Mouse (Mus musculus) G1E (cell line): ENCODE results near the gene Proz. TPM values are rescaled to one million over a fixed set of nuclear protein-coding genes. Genes with fewer than 3 reads are reported as not detected.

Source experiments
- ATAC-seq: 2 replicates; pipeline ENCODE4 v1.8.0; 2016; ENCODE audit warnings: mild to moderate bottlenecking; ENCODE audit not compliant: insufficient number of reproducible peaks, poor library complexity, low FRiP score, severe bottlenecking; ENCODE audit errors: extremely low read depth
- DNase-seq: peaks from one replicate; pipeline ENCODE4 v3.0.0; 2012; ENCODE audit warnings: low spot score
- H3K27me3 ChIP-seq: 2 replicates; pipeline ENCODE4 v1.6.1; 2012; ENCODE audit warnings: mild to moderate bottlenecking, low read length, inconsistent platforms; ENCODE audit not compliant: insufficient read depth
- H3K36me3 ChIP-seq: replicated peaks from 2 replicates; pipeline ENCODE3; 2012; ENCODE audit warnings: mild to moderate bottlenecking, inconsistent platforms
- H3K4me1 ChIP-seq: 2 replicates; pipeline ENCODE4 v1.6.1; 2012; ENCODE audit warnings: low read depth, low read length, inconsistent platforms, mixed read lengths; ENCODE audit not compliant: insufficient read depth
- H3K4me3 ChIP-seq: 2 replicates; pipeline ENCODE4 v1.5.1; 2012; ENCODE audit warnings: low read depth, mild to moderate bottlenecking, inconsistent platforms, low read length, moderate library complexity, mixed read lengths
- H3K9me3 ChIP-seq: replicated peaks from 2 replicates; pipeline ENCODE4 v1.6.1; 2012; ENCODE audit warnings: inconsistent platforms
- CTCF ChIP-seq: IDR thresholded peaks from 2 replicates; pipeline ENCODE4 v1.5.1; 2012; ENCODE audit warnings: low read depth, low read length, inconsistent platforms, mixed read lengths
- GATA1 ChIP-seq: IDR thresholded peaks from 2 replicates; pipeline ENCODE4 v1.6.1; 2012; ENCODE audit warnings: borderline replicate concordance, low read length, inconsistent platforms, mixed read lengths
- GATA2 ChIP-seq: IDR thresholded peaks from 2 replicates; pipeline ENCODE4 v1.6.1; 2012; ENCODE audit warnings: low read depth, low read length, inconsistent platforms, borderline replicate concordance
- POLR2AphosphoS5 ChIP-seq: IDR thresholded peaks from 2 replicates; pipeline ENCODE4 v1.6.1; 2012; ENCODE audit warnings: low read depth, low read length, inconsistent platforms; ENCODE audit not compliant: insufficient replicate concordance
- TAL1 ChIP-seq: conservative IDR thresholded peaks from 2 replicates; pipeline ENCODE4 v1.6.1; 2012; ENCODE audit warnings: low read depth, low read length, inconsistent platforms, mixed read lengths
- polyA plus RNA-seq: library from polyadenylated mRNA; stranded (reverse); fragments of >175 nt; gene quantifications from 2 replicates; pipeline ENCODE4 v1.2.3, GENCODE M21; 2012
- total RNA-seq, 2 experiments: library from RNA; stranded (forward) in 1 of 2; stranded (reverse) in 1 of 2; fragments of 200-1000 nt in 1 of 2; fragments of >200 nt in 1 of 2; fragmentation: Nextera tagmentation in 1 of 2; gene quantifications; 2 replicates each; pipeline ENCODE4 v1.2.3; 2014 to 2017

Gene Proz
- total and polyA plus RNA-seq, 3 experiments, result 0.05 TPM; not detected in 2

DNA sequence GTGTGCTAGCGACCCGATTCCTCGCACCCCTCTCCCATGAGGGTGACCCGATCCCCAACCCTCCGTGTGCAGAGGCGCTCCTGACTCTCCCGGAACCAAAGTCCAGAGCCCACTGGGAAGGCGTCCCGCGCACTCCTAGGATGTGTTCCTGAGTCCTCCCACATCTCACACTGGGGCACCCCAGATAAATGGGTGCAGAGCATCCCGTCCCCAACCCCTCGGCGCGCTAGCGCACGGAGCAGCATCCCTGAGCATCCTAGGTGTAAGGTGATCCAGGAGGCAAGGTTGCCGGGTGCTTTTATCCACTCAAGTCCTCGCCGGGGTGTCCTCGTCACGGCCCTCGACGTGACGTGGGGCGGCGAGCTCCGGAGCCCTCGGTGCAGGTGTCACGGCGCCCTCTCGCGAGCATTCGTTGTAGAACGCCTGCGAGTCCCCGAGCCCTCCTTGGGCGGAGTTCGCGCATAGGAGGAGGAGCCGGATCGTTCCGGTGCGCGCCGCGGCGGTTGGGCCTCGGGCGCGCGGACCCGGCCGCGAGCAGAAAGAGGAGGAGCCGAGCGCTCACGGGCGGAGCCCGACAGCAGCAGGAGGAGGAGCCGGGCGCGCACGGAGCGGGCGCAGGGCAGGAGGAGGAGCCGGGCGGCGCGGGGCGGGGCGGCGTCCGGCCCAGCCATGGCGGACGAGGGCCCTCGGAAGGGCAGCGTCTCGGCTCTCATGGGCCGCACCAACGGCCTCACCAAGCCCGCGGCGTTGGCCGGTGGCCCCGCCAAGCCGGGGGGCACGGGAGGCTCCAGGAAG, 44.6 kb downstream of the Proz start, which contains the start of the genes Pcid2 and Cul4a:
Gene Pcid2 (minus strand): TSS at position 373 of the 795 bp plus-strand sequence.
Gene Cul4a (plus strand): TSS at position 535 of the 795 bp plus-strand sequence.
- DNase-seq (peak; percentile 92), ATAC-seq (peak; percentile 78)
- Histone ChIP-seq H3K4me3 (peak within 1 kb of the TSS; percentile 100), H3K4me1 (peaks cover 57% of the 10 kb centered on the region), H3K36me3 (peaks cover 54% of the 10 kb centered on the region), H3K9me3 (no peaks in the 10 kb centered on the region), H3K27me3 (no peaks in the 10 kb centered on the region)
- TF ChIP-seq GATA2 (no peak), POLR2AphosphoS5 (peak; percentile 82), CTCF (no peak)

GRCm38 (mm10) chr8:13105908-13106551, 45.3 kb downstream of the Proz start:
- DNase-seq (no peak), ATAC-seq (no peak)
- peaks cover 59% of the 10 kb centered on the region for H3K4me1 ChIP-seq

GRCm38 (mm10) chr8:13107990-13108638, 47.4 kb downstream of the Proz start:
- peak; percentile 56 for TF ChIP-seq TAL1
- TF ChIP-seq GATA2, result no peak
- Histone ChIP-seq H3K4me3 (peak overlapping the region; percentile 64; the same call in 1 of the 2 replicates), H3K36me3 (peaks cover 57% of the 10 kb centered on the region), H3K9me3 (no peaks in the 10 kb centered on the region), H3K4me1 (peaks cover 76% of the 10 kb centered on the region), H3K27me3 (no peaks in the 10 kb centered on the region)
- DNase-seq, result peak; percentile 20
- ATAC-seq, result peak; percentile 5; the same call in 1 of the 2 replicates

More at GRCm38 (mm10) chr8:13105908-13106551, 45.3 kb downstream of the Proz start:
- TF ChIP-seq POLR2AphosphoS5 (no peak), CTCF (no peak), TAL1 (no peak), GATA1 (no peak), GATA2 (no peak)
- Histone ChIP-seq H3K4me3 (peak overlapping the region; percentile 100), H3K27me3 (no peaks in the 10 kb centered on the region), H3K36me3 (peaks cover 53% of the 10 kb centered on the region), H3K9me3 (no peaks in the 10 kb centered on the region)

GRCm38 (mm10) chr8:13108967-13109366, 48.3 kb downstream of the Proz start:
- H3K9me3 ChIP-seq, result no peaks in the 10 kb centered on the region
- DNase-seq, result no peak
- peaks cover 76% of the 10 kb centered on the region for H3K4me1 ChIP-seq
- no peak for ATAC-seq
- no peaks in the 10 kb centered on the region for H3K27me3 ChIP-seq
- peaks cover 58% of the 10 kb centered on the region for H3K36me3 ChIP-seq
- no peak for TF ChIP-seq GATA1
- peak; percentile 53 for TF ChIP-seq TAL1
- TF ChIP-seq GATA2, result no peak
- no peak for TF ChIP-seq POLR2AphosphoS5
- TF ChIP-seq CTCF, result no peak
- peak overlapping the region; percentile 64; the same call in 1 of the 2 replicates for H3K4me3 ChIP-seq

- no peaks in the 10 kb centered on the region for H3K9me3 ChIP-seq
- DNase-seq (no peak), ATAC-seq (no peak)
- no peak overlapping the region for H3K4me3 ChIP-seq
- H3K36me3 ChIP-seq, result peaks cover 62% of the 10 kb centered on the region
- TF ChIP-seq CTCF (no peak), GATA1 (no peak), POLR2AphosphoS5 (no peak), TAL1 (no peak), GATA2 (no peak)
- peaks cover 72% of the 10 kb centered on the region for H3K4me1 ChIP-seq
- H3K27me3 ChIP-seq, result no peaks in the 10 kb centered on the region
Observed at GRCm38 (mm10) chr8:13109416-13109960, 48.8 kb downstream of the Proz start.

GRCm38 (mm10) chr8:13111917-13112316, 51.2 kb downstream of the Proz start:
- DNase-seq, result no peak
- no peak overlapping the region; the same call in 1 of the 2 replicates for H3K4me3 ChIP-seq
- H3K9me3 ChIP-seq, result no peaks in the 10 kb centered on the region
- H3K36me3 ChIP-seq, result peaks cover 73% of the 10 kb centered on the region
- peaks cover 66% of the 10 kb centered on the region for H3K4me1 ChIP-seq
- no peaks in the 10 kb centered on the region for H3K27me3 ChIP-seq
- no peak for TF ChIP-seq CTCF
- no peak for TF ChIP-seq POLR2AphosphoS5
- TF ChIP-seq GATA1, result no peak
- ATAC-seq, result no peak
